Mouse (Mus musculus) ovary, adult 10 weeks (tissue): ENCODE results near the gene Gpr27. TPM values are rescaled to one million over a fixed set of nuclear protein-coding genes. Genes with fewer than 3 reads are reported as not detected.

Experiments
- polyA plus RNA-seq: library from polyadenylated mRNA; stranded (reverse); fragments of 350-450 nt; fragmentation: Illumina TruSeq; extraction: RNeasy Lipid Tissue Mini Kit (QIAGEN cat#74804); gene quantifications from one replicate; pipeline ENCODE4 v1.2.3, GENCODE M21; 2014

The Gpr27 gene
- 25.1 TPM for polyA plus RNA-seq

DNA sequence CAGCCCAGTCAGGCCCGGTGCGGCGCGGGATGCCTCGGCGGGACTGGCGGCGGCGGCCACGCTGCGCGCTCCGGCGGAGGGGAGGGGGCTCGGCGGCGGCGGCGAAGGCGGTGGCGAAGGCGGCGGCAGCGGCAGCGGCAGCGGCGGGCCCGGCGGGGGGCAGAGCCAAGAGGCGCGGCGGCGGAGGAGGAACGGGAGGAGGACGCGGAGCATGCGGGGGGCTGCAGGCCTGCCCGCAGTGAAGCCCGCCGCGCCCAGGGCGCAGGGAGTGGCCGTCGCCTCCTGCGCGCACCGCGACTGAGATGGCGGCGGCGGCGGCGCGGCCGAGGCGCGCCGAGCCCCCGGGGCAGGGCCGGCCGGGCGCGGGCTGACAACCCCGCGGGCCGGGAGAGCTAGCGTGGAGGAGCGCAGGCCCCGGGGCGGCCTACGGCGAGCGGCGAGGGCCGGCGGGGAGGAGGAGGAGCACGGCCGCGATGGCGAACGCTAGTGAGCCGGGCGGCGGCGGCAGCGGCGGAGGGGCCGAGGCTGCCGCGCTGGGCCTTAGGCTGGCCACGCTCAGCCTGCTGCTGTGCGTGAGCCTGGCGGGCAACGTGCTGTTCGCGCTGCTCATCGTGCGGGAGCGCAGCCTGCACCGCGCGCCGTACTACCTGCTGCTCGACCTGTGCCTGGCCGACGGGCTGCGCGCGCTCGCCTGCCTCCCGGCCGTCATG is at the start of gene Gpr27:
Gene Gpr27, plus strand, starts transcription at position 474 of the 710 bp plus-strand sequence.

DNA sequence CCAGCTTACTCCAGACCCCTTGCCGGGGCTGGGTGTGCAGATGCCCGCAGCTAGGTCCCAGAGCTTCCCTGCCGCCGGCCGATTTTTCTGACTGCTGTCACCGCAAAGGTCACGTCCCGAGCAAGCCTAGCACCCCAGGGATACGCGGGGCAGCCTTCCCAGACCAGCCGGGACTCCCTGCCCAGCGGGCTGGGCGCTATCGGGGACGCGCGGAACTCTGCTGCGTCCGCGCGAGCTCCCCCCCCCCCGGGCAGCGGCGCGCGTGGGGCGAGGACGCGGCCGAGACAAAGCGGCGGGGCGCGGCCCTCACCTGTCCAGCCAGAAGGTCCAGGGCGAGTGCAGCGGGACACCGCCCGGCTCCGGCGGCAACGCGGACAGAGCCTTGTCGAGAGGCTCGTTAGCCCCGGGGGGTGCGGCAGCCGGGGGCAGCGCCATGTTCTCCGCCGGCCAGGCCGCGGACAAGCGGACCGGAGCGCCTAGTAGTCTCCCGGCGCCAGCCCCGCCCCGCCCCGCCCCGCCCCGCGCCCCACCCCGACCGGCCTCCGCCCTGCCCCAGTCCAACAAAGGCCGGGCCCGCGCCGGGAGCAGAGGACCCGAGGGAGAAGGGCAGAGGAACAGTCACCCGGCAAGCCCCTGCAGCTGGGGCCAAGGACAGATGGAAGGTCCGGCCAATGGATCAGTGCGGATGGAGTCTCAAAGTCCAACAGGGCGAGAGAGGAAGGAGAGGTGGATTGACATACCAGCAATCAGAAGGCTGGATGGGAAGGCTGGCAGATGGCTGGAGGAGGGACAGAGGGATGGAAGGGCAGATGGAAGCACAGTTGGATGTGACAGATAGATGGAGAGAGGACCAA is 25.9 kb upstream of the Gpr27 start, which contains the start of the genes Eif4e3 and Gm20696:
Gene Eif4e3, minus strand, starts transcription at position 454 of the 854 bp plus-strand sequence.
Gene Gm20696, minus strand, starts transcription at position 480 of the 854 bp plus-strand sequence.

DNA sequence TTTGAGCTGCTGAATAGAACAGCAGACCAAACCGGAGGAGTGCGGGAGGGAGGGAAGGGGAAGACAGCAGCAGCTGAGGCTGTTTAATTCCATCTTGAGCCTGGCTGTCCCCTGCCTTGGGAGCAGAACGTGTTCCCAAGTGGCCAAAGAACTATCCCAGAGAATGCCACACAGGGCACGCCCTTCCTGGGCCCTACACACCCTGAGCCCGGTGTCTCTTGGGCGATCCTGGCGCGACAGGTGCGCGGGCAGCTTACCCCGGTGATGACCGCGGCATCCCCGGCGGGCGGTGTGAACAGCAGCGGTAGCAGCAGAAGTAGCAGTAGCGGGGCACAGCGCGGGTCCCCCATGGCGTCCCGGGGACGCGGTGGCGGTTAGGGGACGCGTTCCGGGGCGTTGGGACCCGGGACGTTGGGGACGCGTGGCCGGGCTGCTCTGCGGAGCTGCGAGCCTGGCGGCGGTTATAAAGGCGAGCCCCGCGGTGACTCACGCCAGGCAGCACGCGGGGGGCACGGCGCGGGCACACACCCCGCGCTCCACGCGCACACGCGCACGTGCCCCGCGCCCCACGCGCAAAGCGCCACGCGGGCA is 33.6 kb downstream of the Gpr27 start, which contains the start of gene Prok2:
Gene Prok2, minus strand, starts transcription at position 422 of the 591 bp plus-strand sequence.

Other genes with a start within 250 kb of the Gpr27 start
- 61.4 TPM for gene Foxp1, start 170.0 kb upstream of the Gpr27 start, polyA plus RNA-seq
- gene Eif4e3, start 25.9 kb upstream of the Gpr27 start, polyA plus RNA-seq, result 82.3 TPM
- 0.17 TPM for gene Gm20696, start 25.9 kb upstream of the Gpr27 start, polyA plus RNA-seq
- 1.4 TPM for gene Prok2, start 33.7 kb downstream of the Gpr27 start, polyA plus RNA-seq